Mouse (Mus musculus): ENCODE data around the gene Tcl1b3.
"Not testable (repeated sequence)": the region's sequence is repeated elsewhere in the genome, so short reads cannot be mapped to it uniquely, and the experiment has no call there.

- TF ChIP-seq CTCF (IDR thresholded peaks at IDR 0.05; ENCODE audit: borderline replicate concordance, control insufficient read depth, extremely low read depth, insufficient read depth, low read length, poor library complexity); POLR2A (IDR thresholded peaks at IDR 0.05; ENCODE audit: control insufficient read depth, extremely low read depth, insufficient read depth, low read length, poor library complexity): not testable (repeated sequence)
Observed at GRCm38 (mm10) chr12:105201657-105202056, 10.8 kb downstream of the Tcl1b3 start, which contains the start of gene Tcl1b4.
